Mouse (Mus musculus) neural tube, embryonic 12.5 days (tissue): ENCODE results near the gene Stk32c. TPM values are rescaled to one million over a fixed set of nuclear protein-coding genes. Genes with fewer than 3 reads are reported as not detected.
A peak's percentile ranks its signal among the peaks of the same experiment; 100 is the strongest.

ENCODE experiments used
- ATAC-seq: fragments of 200-750 bp; cut with Nextera tagmentation; 2 replicates; pipeline ENCODE4 v1.8.0; 2017; ENCODE audit warnings: low read depth, mild to moderate bottlenecking, moderate TSS enrichment, moderate library complexity; ENCODE audit not compliant: low FRiP score
- H3K27ac ChIP-seq: fragments of 300-500 bp; sonication (generic); 2 replicates; pipeline ENCODE4 v1.5.1; 2016
- H3K27me3 ChIP-seq: fragments of 300-500 bp; sonication (generic); replicated peaks from 2 replicates; pipeline ENCODE4 v1.6.1; 2016; ENCODE audit warnings: mild to moderate bottlenecking
- H3K36me3 ChIP-seq: fragments of 300-500 bp; sonication (generic); 2 replicates; pipeline ENCODE4 v1.6.1; 2016; ENCODE audit warnings: mild to moderate bottlenecking
- H3K4me1 ChIP-seq: fragments of 300-500 bp; sonication (generic); 2 replicates; pipeline ENCODE4 v1.6.1; 2016
- H3K4me2 ChIP-seq: fragments of 300-500 bp; sonication (generic); replicated peaks from 2 replicates; pipeline ENCODE4 v1.6.1; 2016; ENCODE audit warnings: mild to moderate bottlenecking
- H3K4me3 ChIP-seq: fragments of 300-500 bp; sonication (generic); 2 replicates; pipeline ENCODE4 v1.5.1; 2016
- H3K9ac ChIP-seq: fragments of 300-500 bp; sonication (generic); 2 replicates; pipeline ENCODE4 v1.6.1; 2016; ENCODE audit warnings: mild to moderate bottlenecking
- H3K9me3 ChIP-seq: fragments of 300-500 bp; sonication (generic); 2 replicates; pipeline ENCODE4 v1.6.1; 2016; ENCODE audit warnings: mild to moderate bottlenecking
- WGBS: fragments of 180-500 bp; shearing (Covaris S2); methylation state at CpG from one replicate; pipeline ENCODE4 v1.1.7; 2016; 5-methylcytosine and 5-hydroxymethylcytosine counted together
- polyA plus RNA-seq: library from polyadenylated mRNA; unstranded; fragments of >200 nt; fragmentation: Nextera tagmentation; extraction: Ambion mirVana; gene quantifications from 2 replicates; pipeline ENCODE4 v1.2.1, GENCODE M21; 2016

The Stk32c gene
- 1.2 and 2.0 TPM in 2 replicates for polyA plus RNA-seq

DNA sequence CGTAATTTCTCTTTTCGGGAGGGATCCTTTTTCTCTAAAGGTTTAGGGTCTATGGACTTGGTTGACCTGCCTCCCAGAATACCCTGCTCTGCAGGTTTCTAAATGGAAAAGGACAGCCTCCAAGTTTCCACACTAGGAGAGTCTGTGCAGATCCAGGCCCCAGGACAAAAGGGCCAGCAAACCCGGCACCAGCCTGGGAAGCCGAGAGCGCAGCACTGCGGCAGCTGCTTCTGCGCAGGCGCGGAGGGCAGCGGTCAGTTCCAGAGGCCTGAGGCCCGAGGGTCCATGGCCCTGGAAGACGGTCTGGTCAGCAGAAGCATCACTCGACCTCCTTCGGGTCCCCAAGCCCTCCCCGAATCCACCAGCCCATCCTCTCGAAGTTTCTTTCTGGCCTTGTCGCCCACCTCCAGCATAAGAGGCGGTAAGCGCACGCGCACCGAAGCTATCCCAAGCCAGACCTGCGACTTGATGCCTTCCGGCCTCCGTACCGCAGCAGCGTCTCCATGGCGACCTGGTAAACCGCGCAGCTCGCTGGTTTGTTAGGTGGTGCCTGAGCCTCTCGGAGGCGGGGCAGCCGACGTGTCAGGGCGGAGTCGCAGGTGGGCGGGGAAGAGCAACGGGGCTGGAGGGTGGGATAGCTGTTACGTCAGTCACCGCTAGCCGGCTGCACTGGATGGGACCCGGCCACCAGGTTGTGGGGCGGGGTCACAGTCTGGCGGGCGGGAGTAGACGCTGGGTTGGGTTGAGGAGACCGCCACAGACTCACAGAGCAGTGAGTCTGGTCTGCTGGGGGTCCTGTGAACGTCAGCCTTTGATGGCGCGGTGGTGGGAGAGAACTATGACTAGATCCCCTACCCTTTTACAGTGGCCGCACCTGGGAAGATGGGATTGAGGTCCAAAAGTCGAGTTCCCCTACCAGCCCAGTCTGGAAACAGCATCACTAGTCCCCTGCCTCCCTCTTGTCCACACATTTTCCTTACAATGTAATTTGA, at the start of gene Stk32c, which contains the start of gene Lrrc27:
TSS of gene Stk32c (minus strand) at position 554 of the 992 bp plus-strand sequence.
TSS of gene Lrrc27 (plus strand) at position 235 of the 992 bp plus-strand sequence.
- Histone ChIP-seq H3K4me1 (0 out of 2 replicates have a peak, but pooled peaks cover 5% of the 10 kb centered on the region), H3K9me3 (no peaks in the 10 kb centered on the region), H3K27ac (peak within 1 kb of the TSS; percentile 21; the same call in 1 of the 2 replicates), H3K36me3 (no peaks in the 10 kb centered on the region), H3K4me3 (peak within 1 kb of the TSS; percentile 51), H3K9ac (peak within 1 kb of the TSS; percentile 53), H3K4me2 (peak within 1 kb of the TSS; percentile 71), H3K27me3 (no peaks in the 10 kb centered on the region)
- WGBS = 2% methylated on average over 53 of the region's 53 CpGs
- peak; percentile 97 for ATAC-seq

DNA sequence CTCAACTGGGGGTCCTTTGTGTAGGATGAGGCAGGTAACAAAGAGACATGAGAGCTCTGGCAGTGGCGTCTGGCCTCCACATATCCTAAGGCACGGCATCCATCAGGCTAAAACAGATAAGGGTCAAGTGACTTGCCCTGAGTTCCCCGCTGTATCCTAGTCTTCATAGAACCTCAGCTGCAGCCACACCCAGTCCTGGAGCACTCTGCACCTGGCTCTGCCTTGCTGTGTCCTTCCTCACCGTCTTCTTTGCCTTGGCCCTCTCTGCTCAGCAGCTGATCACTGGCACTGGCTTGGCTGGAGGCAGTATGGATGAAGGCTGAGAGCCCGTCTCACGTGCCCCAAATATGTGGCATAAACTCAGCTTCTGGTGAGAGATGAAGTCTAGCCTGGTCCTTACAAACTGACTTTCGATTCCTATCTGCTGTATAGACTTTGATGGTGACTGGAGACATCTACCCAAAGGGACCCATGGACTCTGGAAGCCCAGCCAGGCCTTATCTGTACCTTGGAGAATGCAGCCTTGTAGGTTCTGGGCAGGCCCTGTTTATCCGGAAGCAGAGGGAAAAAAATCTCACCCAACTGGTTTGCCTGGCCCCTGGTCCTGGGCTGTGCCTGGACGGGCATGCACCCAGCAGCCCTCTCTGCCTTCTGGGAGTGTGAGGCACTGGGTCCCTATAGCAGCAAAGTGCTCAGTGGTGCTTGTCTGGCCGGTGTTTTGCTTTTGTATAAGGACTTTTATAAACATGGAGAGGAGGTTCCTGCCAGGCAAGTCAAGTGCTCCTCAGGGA, 44.8 kb upstream of the Stk32c start:
- Histone ChIP-seq H3K4me2 (no peak overlapping the region), H3K4me3 (no peak overlapping the region), H3K36me3 (peaks cover 13% of the 10 kb centered on the region; the same call in 1 of the 2 replicates), H3K27me3 (no peaks in the 10 kb centered on the region), H3K9ac (no peak overlapping the region), H3K27ac (no peak overlapping the region), H3K4me1 (no peaks in the 10 kb centered on the region), H3K9me3 (peaks cover 7% of the 10 kb centered on the region)
- no peak for ATAC-seq
- 81% methylated on average over 10 of the region's 10 CpGs for WGBS

GRCm38 (mm10) chr7:139254626-139255025, 41.5 kb upstream of the Stk32c start:
- no peak overlapping the region for H3K4me2 ChIP-seq
- no peak for ATAC-seq
- H3K36me3 ChIP-seq = peaks cover 13% of the 10 kb centered on the region; the same call in 1 of the 2 replicates
- no peak overlapping the region for H3K27ac ChIP-seq
- H3K9ac ChIP-seq = no peak overlapping the region
- peaks cover 10% of the 10 kb centered on the region for H3K27me3 ChIP-seq
- no peaks in the 10 kb centered on the region for H3K9me3 ChIP-seq
- no peak overlapping the region for H3K4me3 ChIP-seq
- WGBS = 85% methylated on average over 5 of the region's 5 CpGs
- peaks cover 12% of the 10 kb centered on the region for H3K4me1 ChIP-seq

- Histone ChIP-seq H3K9ac (no peak overlapping the region), H3K9me3 (no peaks in the 10 kb centered on the region), H3K4me2 (no peak overlapping the region), H3K36me3 (peaks cover 13% of the 10 kb centered on the region; the same call in 1 of the 2 replicates), H3K27me3 (peaks cover 14% of the 10 kb centered on the region), H3K4me3 (no peak overlapping the region), H3K4me1 (peaks cover 22% of the 10 kb centered on the region), H3K27ac (no peak overlapping the region)
- 74% methylated on average over 3 of the region's 3 CpGs for WGBS
- ATAC-seq = no peak
Observed at GRCm38 (mm10) chr7:139253462-139253861, 40.4 kb upstream of the Stk32c start.

GRCm38 (mm10) chr7:139252986-139253385, 39.9 kb upstream of the Stk32c start:
- Histone ChIP-seq H3K27me3 (peaks cover 14% of the 10 kb centered on the region), H3K27ac (no peak overlapping the region), H3K36me3 (peaks cover 13% of the 10 kb centered on the region; the same call in 1 of the 2 replicates), H3K9me3 (no peaks in the 10 kb centered on the region), H3K4me1 (peaks cover 22% of the 10 kb centered on the region), H3K4me2 (no peak overlapping the region), H3K4me3 (no peak overlapping the region), H3K9ac (no peak overlapping the region)
- WGBS = 76% methylated on average over 9 of the region's 9 CpGs
- no peak for ATAC-seq

DNA sequence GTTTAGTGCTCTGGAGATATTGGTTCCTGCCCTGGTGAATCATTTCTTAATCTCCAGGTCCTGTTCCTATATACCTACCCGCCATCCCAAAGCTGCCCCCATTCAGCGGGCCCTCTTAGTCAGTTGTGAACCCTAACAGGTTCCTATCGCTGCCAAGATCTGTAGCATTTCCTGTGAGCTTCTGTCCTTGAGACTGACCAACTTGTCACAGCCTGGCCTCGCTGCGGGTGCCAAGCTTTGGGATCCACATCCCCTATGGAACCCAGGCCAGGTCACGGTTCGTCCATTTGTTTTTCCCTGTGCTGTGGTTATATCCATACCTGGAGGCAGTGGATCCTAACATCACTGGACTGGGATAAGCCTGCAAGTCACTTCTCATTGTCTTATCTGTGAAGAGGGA, 39.5 kb upstream of the Stk32c start:
- no peak overlapping the region for H3K4me3 ChIP-seq
- H3K27ac ChIP-seq = no peak overlapping the region
- no peak overlapping the region for H3K9ac ChIP-seq
- no peaks in the 10 kb centered on the region for H3K9me3 ChIP-seq
- H3K4me1 ChIP-seq = peaks cover 26% of the 10 kb centered on the region
- H3K27me3 ChIP-seq = peaks cover 16% of the 10 kb centered on the region
- H3K36me3 ChIP-seq = peaks cover 13% of the 10 kb centered on the region; the same call in 1 of the 2 replicates
- no peak for ATAC-seq
- no peak overlapping the region for H3K4me2 ChIP-seq
- 94% methylated on average over 7 of the region's 7 CpGs for WGBS

- Histone ChIP-seq H3K4me3 (no peak overlapping the region), H3K27me3 (peaks cover 23% of the 10 kb centered on the region), H3K27ac (no peak overlapping the region), H3K9me3 (no peaks in the 10 kb centered on the region), H3K4me1 (peaks cover 33% of the 10 kb centered on the region), H3K4me2 (no peak overlapping the region), H3K9ac (no peak overlapping the region), H3K36me3 (peaks cover 13% of the 10 kb centered on the region; the same call in 1 of the 2 replicates)
- WGBS = 73% methylated on average over 5 of the region's 5 CpGs
- ATAC-seq = no peak
Observed at GRCm38 (mm10) chr7:139251881-139252301, 38.8 kb upstream of the Stk32c start.

DNA sequence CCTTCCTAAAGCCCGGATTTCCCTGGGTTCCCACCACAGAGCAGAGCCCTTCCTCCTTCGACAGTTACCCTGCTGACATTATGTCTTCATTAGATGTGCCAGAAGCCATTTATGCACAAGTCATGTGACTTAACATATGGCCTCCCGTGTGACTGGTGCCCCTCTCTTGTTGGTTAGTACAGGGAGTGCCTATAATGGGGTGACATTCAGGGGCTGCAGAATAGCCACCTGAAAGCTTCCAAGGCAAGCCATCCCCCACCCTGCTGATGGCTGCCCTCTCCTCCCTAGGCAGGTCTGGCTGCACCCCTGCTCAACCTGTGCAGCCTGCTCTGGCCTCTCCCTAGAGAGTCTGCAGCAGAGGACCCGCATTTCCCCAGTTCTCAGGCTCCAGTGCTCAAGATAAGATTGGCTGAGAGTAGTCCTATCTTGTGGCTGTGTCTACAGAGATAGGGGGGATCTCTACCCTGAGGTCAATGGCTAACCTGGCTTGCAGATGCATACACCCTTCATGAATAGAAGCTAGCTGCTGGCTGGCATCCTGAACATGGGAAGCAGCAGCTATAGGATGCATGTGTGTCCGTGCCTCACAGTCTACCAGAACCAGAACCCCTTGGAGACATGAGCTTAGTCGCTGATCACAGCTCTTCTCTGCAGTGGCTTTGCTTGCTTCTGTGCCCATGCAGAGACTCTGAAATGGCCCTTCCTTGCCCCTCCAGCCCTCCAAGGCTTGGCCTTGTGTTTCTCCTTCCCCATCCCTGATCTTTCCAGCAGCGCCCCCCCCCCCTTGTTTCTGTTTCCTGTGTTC, 36.5 kb upstream of the Stk32c start:
- H3K4me2 ChIP-seq = peak overlapping the region; percentile 95
- no peak for ATAC-seq
- H3K36me3 ChIP-seq = no peaks in the 10 kb centered on the region
- 40% methylated on average over 7 of the region's 7 CpGs for WGBS
- H3K27ac ChIP-seq = no peak overlapping the region
- no peaks in the 10 kb centered on the region for H3K9me3 ChIP-seq
- peaks cover 41% of the 10 kb centered on the region for H3K27me3 ChIP-seq
- H3K9ac ChIP-seq = 0 out of 2 replicates have a peak overlapping the region, but pooled peaks have one; percentile 85
- peak overlapping the region; percentile 58; the same call in 1 of the 2 replicates for H3K4me3 ChIP-seq
- H3K4me1 ChIP-seq = peaks cover 35% of the 10 kb centered on the region

DNA sequence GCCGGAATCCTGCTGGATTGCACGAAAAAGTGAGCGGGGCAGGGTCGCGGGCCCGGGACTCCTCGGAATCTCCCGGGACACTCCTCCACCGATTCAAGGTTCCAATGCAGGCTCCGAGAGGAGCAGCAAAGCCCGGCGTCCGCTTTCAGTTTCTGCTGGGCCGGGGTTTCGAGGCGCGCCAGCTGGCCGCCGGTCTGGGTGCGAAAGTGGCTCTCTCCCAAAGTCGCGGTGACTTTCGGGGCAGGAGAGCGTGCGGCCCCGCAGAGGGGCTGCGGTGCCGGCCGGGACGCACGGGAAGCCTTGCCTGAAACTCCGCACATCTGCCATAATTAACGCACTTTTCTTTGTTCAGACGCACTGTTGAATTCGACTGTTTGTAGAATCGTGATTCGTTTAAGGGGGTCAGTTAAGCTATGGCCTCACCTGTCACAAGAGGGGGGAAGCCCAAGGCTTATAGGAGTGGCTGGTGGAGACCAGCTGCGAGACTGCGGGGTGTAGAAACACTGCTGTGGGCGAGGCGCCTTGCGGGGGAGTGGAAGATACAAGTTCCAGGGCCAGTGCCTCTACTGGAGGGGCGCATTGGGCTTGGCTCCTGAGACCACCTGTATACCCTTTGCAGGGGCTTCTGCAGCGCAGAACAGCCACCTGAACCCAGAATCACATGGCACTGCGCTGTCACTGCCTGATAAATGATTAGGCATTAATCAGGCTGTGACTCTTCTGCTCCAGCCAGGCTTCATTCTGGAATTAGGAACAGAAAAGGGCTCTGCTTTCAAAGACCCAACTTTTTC, 35.7 kb upstream of the Stk32c start:
- Histone ChIP-seq H3K4me1 (peaks cover 35% of the 10 kb centered on the region), H3K27ac (no peak overlapping the region), H3K9me3 (no peaks in the 10 kb centered on the region), H3K27me3 (peaks cover 41% of the 10 kb centered on the region), H3K36me3 (no peaks in the 10 kb centered on the region), H3K4me2 (peak overlapping the region; percentile 95), H3K9ac (peak overlapping the region; percentile 85), H3K4me3 (peak overlapping the region; percentile 58)
- WGBS = 1% methylated on average over 45 of the region's 45 CpGs
- peak; percentile 11; the same call in 1 of the 2 replicates for ATAC-seq

- Histone ChIP-seq H3K4me3 (peak within 1 kb of the TSS; percentile 58), H3K27me3 (peaks cover 41% of the 10 kb centered on the region), H3K36me3 (no peaks in the 10 kb centered on the region), H3K27ac (no peak within 1 kb of the TSS), H3K9me3 (no peaks in the 10 kb centered on the region), H3K4me1 (peaks cover 35% of the 10 kb centered on the region), H3K9ac (peak within 1 kb of the TSS; percentile 85), H3K4me2 (peak within 1 kb of the TSS; percentile 95)
- ATAC-seq = peak; percentile 82
- WGBS = under 1% methylated on average over 70 of the region's 72 CpGs
Observed at GRCm38 (mm10) chr7:139247881-139248614, 34.9 kb upstream of the Stk32c start, which contains the start of gene Pwwp2b. Pwwp2b (plus strand) TSS chr7:139248482.
